Mouse (Mus musculus) testis, postnatal 14 days (tissue): ENCODE measurements around the gene Asb4.
A peak's percentile ranks its signal among the peaks of the same experiment; 100 is the strongest.

Source experiments
- DNase-seq: peaks from one replicate; pipeline ENCODE4 v3.0.0; 2021; ENCODE audit warnings: low spot score

The Asb4 gene

GRCm38 (mm10) chr6:5447013-5447412, 63.8 kb downstream of the Asb4 start:
- DNase-seq: no peak

- DNase-seq: peak; percentile 42
Observed at GRCm38 (mm10) chr6:5447546-5447945, 64.4 kb downstream of the Asb4 start.

GRCm38 (mm10) chr6:5448396-5448795, 65.2 kb downstream of the Asb4 start:
- DNase-seq: no peak

GRCm38 (mm10) chr6:5449878-5450277, 66.7 kb downstream of the Asb4 start:
- DNase-seq: no peak

- DNase-seq: no peak
Observed at GRCm38 (mm10) chr6:5455836-5456235, 72.7 kb downstream of the Asb4 start.

GRCm38 (mm10) chr6:5470480-5471318, 87.5 kb downstream of the Asb4 start:
- no peak for DNase-seq

GRCm38 (mm10) chr6:5472692-5473091, 89.5 kb downstream of the Asb4 start:
- no peak for DNase-seq

- DNase-seq: no peak
Observed at GRCm38 (mm10) chr6:5474021-5474420, 90.8 kb downstream of the Asb4 start.

GRCm38 (mm10) chr6:5481066-5481465, 97.9 kb downstream of the Asb4 start:
- DNase-seq: no peak

GRCm38 (mm10) chr6:5482270-5482783, 99.1 kb downstream of the Asb4 start:
- no peak for DNase-seq
